Mouse (Mus musculus): ENCODE results near the gene Ccdc88c.

Gene Ccdc88c

GRCm38 (mm10) chr12:101028954-101029731, at the start of gene Ccdc88c:
TSS of gene Ccdc88c (minus strand) at chr12:101029056.
- DNase-seq (ENCODE audit: low spot score in 2 of 2), result peak; percentile 58 to 74

- no peak for DNase-seq (ENCODE audit: low spot score in 2 of 2)
Observed at GRCm38 (mm10) chr12:101077955-101078354, 49.1 kb upstream of the Ccdc88c start.

- DNase-seq (ENCODE audit: low spot score in 2 of 2), result no peak
Observed at GRCm38 (mm10) chr12:101075433-101075832, 46.6 kb upstream of the Ccdc88c start.

GRCm38 (mm10) chr12:101074821-101075429, 46.1 kb upstream of the Ccdc88c start:
- DNase-seq (ENCODE audit: low spot score in 2 of 2), result no peak

GRCm38 (mm10) chr12:101069813-101070212, 41.0 kb upstream of the Ccdc88c start:
- no peak for DNase-seq (ENCODE audit: low spot score in 2 of 2)

- DNase-seq (ENCODE audit: low spot score in 2 of 2), result no peak
Observed at GRCm38 (mm10) chr12:101066329-101066728, 37.5 kb upstream of the Ccdc88c start.

GRCm38 (mm10) chr12:101039956-101040355, 11.1 kb upstream of the Ccdc88c start:
- DNase-seq (ENCODE audit: low spot score in 2 of 2), result no peak

GRCm38 (mm10) chr12:101028247-101028953, 456 bp downstream of the Ccdc88c start:
- DNase-seq (ENCODE audit: low spot score in 2 of 2), result no peak

- no peak for DNase-seq (ENCODE audit: low spot score in 2 of 2)
Observed at GRCm38 (mm10) chr12:101027451-101028246, 1.2 kb downstream of the Ccdc88c start.

- no peak for DNase-seq (ENCODE audit: low spot score in 2 of 2)
Observed at GRCm38 (mm10) chr12:101026946-101027345, 1.9 kb downstream of the Ccdc88c start.

- DNase-seq (ENCODE audit: low spot score in 2 of 2), result no peak
Observed at GRCm38 (mm10) chr12:101026518-101026917, 2.3 kb downstream of the Ccdc88c start.

- DNase-seq (ENCODE audit: low spot score in 2 of 2), result no peak
Observed at GRCm38 (mm10) chr12:101026025-101026424, 2.8 kb downstream of the Ccdc88c start.

GRCm38 (mm10) chr12:101025379-101025778, 3.5 kb downstream of the Ccdc88c start:
- DNase-seq (ENCODE audit: low spot score in 2 of 2), result no peak

GRCm38 (mm10) chr12:101024824-101025223, 4.0 kb downstream of the Ccdc88c start:
- DNase-seq (ENCODE audit: low spot score in 2 of 2), result no peak

- DNase-seq (ENCODE audit: low spot score in 2 of 2), result no peak
Observed at GRCm38 (mm10) chr12:101023143-101023542, 5.7 kb downstream of the Ccdc88c start.

GRCm38 (mm10) chr12:101022353-101022752, 6.5 kb downstream of the Ccdc88c start:
- DNase-seq (ENCODE audit: low spot score in 2 of 2), result no peak

GRCm38 (mm10) chr12:101021484-101022226, 7.2 kb downstream of the Ccdc88c start:
- DNase-seq (ENCODE audit: low spot score in 2 of 2), result no peak

GRCm38 (mm10) chr12:101020210-101021015, 8.4 kb downstream of the Ccdc88c start:
- DNase-seq (ENCODE audit: low spot score in 2 of 2), result no peak

- no peak for DNase-seq (ENCODE audit: low spot score in 2 of 2)
Observed at GRCm38 (mm10) chr12:101019443-101019842, 9.4 kb downstream of the Ccdc88c start.

- no peak for DNase-seq (ENCODE audit: low spot score in 2 of 2)
Observed at GRCm38 (mm10) chr12:101019031-101019430, 9.8 kb downstream of the Ccdc88c start.
